Mouse (Mus musculus) MEL (cell line): Measurements from ENCODE around the gene Eif2b4. TPM values are rescaled to one million over a fixed set of nuclear protein-coding genes. Genes with fewer than 3 reads are reported as not detected.

ENCODE experiments used
- DNase-seq: peaks from one replicate; pipeline ENCODE4 v3.0.0; 2011; ENCODE audit warnings: low read depth, low spot score
- H3K27ac ChIP-seq: 2 replicates; pipeline ENCODE4 v1.5.1; 2012; ENCODE audit warnings: low read depth, mild to moderate bottlenecking, control low read depth, low read length, moderate library complexity; ENCODE audit not compliant: control insufficient read depth
- H3K27me3 ChIP-seq, 2 experiments: fragments of 150-350 bp in 1 of 2; sonication (generic) in 1 of 2; 2 replicates each; pipeline ENCODE4 v1.6.1; 2012; ENCODE audit warnings: low read length in 2 of 2, mild to moderate bottlenecking in 2 of 2, improper control_type of control experiment in 1 of 2, moderate library complexity in 1 of 2; ENCODE audit not compliant: insufficient read depth in 2 of 2, control insufficient read depth in 1 of 2
- H3K36me3 ChIP-seq, 2 experiments: 2 replicates each; pipeline ENCODE4 v1.6.1; 2012 to 2014; ENCODE audit warnings: low read length in 2 of 2, improper control_type of control experiment in 1 of 2, inconsistent platforms in 1 of 2, mild to moderate bottlenecking in 1 of 2; ENCODE audit not compliant: insufficient read depth in 2 of 2, control insufficient read depth in 1 of 2
- H3K4me1 ChIP-seq, 2 experiments: fragments of 150-350 bp in 1 of 2; sonication (generic) in 1 of 2; 2 replicates each; pipeline ENCODE4 v1.6.1; 2012; ENCODE audit warnings: low read length in 2 of 2, improper control_type of control experiment in 1 of 2, mild to moderate bottlenecking in 1 of 2; ENCODE audit not compliant: insufficient read depth in 2 of 2, control insufficient read depth in 1 of 2
- H3K4me3 ChIP-seq, 2 experiments: fragments of 150-350 bp in 1 of 2; sonication (generic) in 1 of 2; 2 replicates each; pipeline ENCODE4 v1.5.1; 2012; ENCODE audit warnings: low read depth in 2 of 2, low read length in 2 of 2, mild to moderate bottlenecking in 2 of 2, moderate library complexity in 2 of 2, control low read depth in 1 of 2, improper control_type of control experiment in 1 of 2; ENCODE audit not compliant: control insufficient read depth in 1 of 2, insufficient read depth in 1 of 2
- H3K79me2 ChIP-seq: 2 replicates; pipeline ENCODE4 v1.6.1; 2012; ENCODE audit warnings: mild to moderate bottlenecking, low read length, moderate library complexity; ENCODE audit not compliant: control insufficient read depth, poor library complexity, insufficient read depth
- H3K9ac ChIP-seq: 2 replicates; pipeline ENCODE4 v1.6.1; 2012; ENCODE audit warnings: low read depth, mild to moderate bottlenecking, control low read depth, low read length, moderate library complexity; ENCODE audit not compliant: control insufficient read depth, poor library complexity, severe bottlenecking
- H3K9me3 ChIP-seq: fragments of 150-350 bp; sonication (generic); replicated peaks from 2 replicates; pipeline ENCODE4 v1.6.1; 2012; ENCODE audit warnings: mild to moderate bottlenecking, low read length, improper control_type of control experiment, moderate library complexity; ENCODE audit not compliant: insufficient read depth
- CHD2 ChIP-seq: IDR thresholded peaks from 2 replicates; pipeline ENCODE4 v1.6.1; 2011; ENCODE audit warnings: low read length, improper control_type of control experiment
- CTCF ChIP-seq, 3 experiments: IDR thresholded peaks in 2 of 3; conservative IDR thresholded peaks in 1 of 3; 2 replicates each; pipeline ENCODE4 v1.5.1; 2011 to 2012; ENCODE audit warnings: low read length in 3 of 3, low read depth in 2 of 3, mild to moderate bottlenecking in 2 of 3, improper control_type of control experiment in 1 of 3, inconsistent platforms in 1 of 3, mixed read lengths in 1 of 3, moderate library complexity in 1 of 3; ENCODE audit not compliant: control insufficient read depth in 1 of 3, insufficient read depth in 1 of 3, poor library complexity in 1 of 3, severe bottlenecking in 1 of 3
- ELF1 ChIP-seq: IDR thresholded peaks from 2 replicates; pipeline ENCODE4 v1.6.1; 2014; ENCODE audit warnings: low read depth, mild to moderate bottlenecking, inconsistent platforms, low read length, improper control_type of control experiment, moderate library complexity
- EP300 ChIP-seq, 2 experiments: IDR thresholded peaks; 2 replicates each; pipeline ENCODE4 v1.6.1; 2011; ENCODE audit warnings: improper control_type of control experiment in 2 of 2, low read length in 2 of 2, low read depth in 1 of 2, mild to moderate bottlenecking in 1 of 2
- KAT2A ChIP-seq: conservative IDR thresholded peaks from 2 replicates; pipeline ENCODE4 v1.6.1; 2012; ENCODE audit warnings: low read depth, low read length, improper control_type of control experiment, inconsistent platforms
- MAX ChIP-seq: IDR thresholded peaks from 2 replicates; pipeline ENCODE4 v1.6.1; 2011; ENCODE audit warnings: low read length, improper control_type of control experiment
- MEF2A ChIP-seq: IDR thresholded peaks from 2 replicates; pipeline ENCODE4 v1.6.1; 2014; ENCODE audit warnings: low read depth, mild to moderate bottlenecking, inconsistent platforms, low read length, improper control_type of control experiment; ENCODE audit not compliant: poor library complexity, insufficient replicate concordance, severe bottlenecking; ENCODE audit errors: extremely low read depth
- MXI1 ChIP-seq: IDR thresholded peaks from 2 replicates; pipeline ENCODE4 v1.6.1; 2011; ENCODE audit warnings: mild to moderate bottlenecking, low read depth, low read length, improper control_type of control experiment
- MYB ChIP-seq: IDR thresholded peaks from 2 replicates; pipeline ENCODE4 v1.6.1; 2011; ENCODE audit warnings: mild to moderate bottlenecking, low read depth, low read length, improper control_type of control experiment
- NELFE ChIP-seq: IDR thresholded peaks from 2 replicates; pipeline ENCODE4 v1.6.1; 2011; ENCODE audit warnings: low read depth, low read length, improper control_type of control experiment
- POLR2A ChIP-seq, 2 experiments: IDR thresholded peaks; 2 replicates each; pipeline ENCODE4 v1.6.1; 2011 to 2012; ENCODE audit warnings: low read length in 2 of 2, mild to moderate bottlenecking in 2 of 2, control low read depth in 1 of 2, improper control_type of control experiment in 1 of 2, low read depth in 1 of 2, moderate library complexity in 1 of 2; ENCODE audit not compliant: control insufficient read depth in 1 of 2, insufficient read depth in 1 of 2, poor library complexity in 1 of 2
- POLR2AphosphoS2 ChIP-seq: IDR thresholded peaks from 2 replicates; pipeline ENCODE4 v1.6.1; 2011; ENCODE audit warnings: low read length, improper control_type of control experiment
- POLR2AphosphoS5 ChIP-seq: IDR thresholded peaks from 2 replicates; pipeline ENCODE4 v1.6.1; 2012; ENCODE audit warnings: low read depth, borderline replicate concordance, mild to moderate bottlenecking, inconsistent platforms, low read length, moderate library complexity, mixed read lengths
- RAD21 ChIP-seq: IDR thresholded peaks from 2 replicates; pipeline ENCODE4 v1.6.1; 2011; ENCODE audit warnings: mild to moderate bottlenecking, low read depth, low read length, improper control_type of control experiment
- RCOR1 ChIP-seq: IDR thresholded peaks from 2 replicates; pipeline ENCODE4 v1.6.1; 2012; ENCODE audit warnings: low read depth, mild to moderate bottlenecking, inconsistent platforms, low read length, improper control_type of control experiment
- SMC3 ChIP-seq: IDR thresholded peaks from 2 replicates; pipeline ENCODE4 v1.6.1; 2011; ENCODE audit warnings: low read depth, low read length, improper control_type of control experiment
- TBP ChIP-seq: IDR thresholded peaks from 2 replicates; pipeline ENCODE4 v1.8.0; 2011; ENCODE audit warnings: low read depth, low read length, improper control_type of control experiment
- UBTF ChIP-seq: IDR thresholded peaks from 2 replicates; pipeline ENCODE4 v1.6.1; 2012; ENCODE audit warnings: low read depth, mild to moderate bottlenecking, inconsistent platforms, low read length, improper control_type of control experiment, moderate library complexity, borderline replicate concordance; ENCODE audit not compliant: insufficient read depth
- ZC3H11A ChIP-seq: IDR thresholded peaks from 2 replicates; pipeline ENCODE4 v1.6.1; 2012; ENCODE audit warnings: low read depth, mild to moderate bottlenecking, inconsistent platforms, low read length, improper control_type of control experiment
- polyA plus RNA-seq, 2 experiments: library from polyadenylated mRNA; stranded (reverse) in 1 of 2; unstranded in 1 of 2; fragments of >175 nt in 1 of 2; fragments of >200 nt in 1 of 2; gene quantifications; 2 replicates each; pipeline versions ENCODE4 v1.2.1 to v1.2.4; 2012; ENCODE audit warnings: low replicate concordance in 2 of 2, low read depth in 1 of 2; ENCODE audit not compliant: insufficient read length in 2 of 2, insufficient read depth in 1 of 2, missing spikeins in 1 of 2
- total RNA-seq: library from RNA; depleted of rRNA; stranded (reverse); fragments of 300-350 nt; gene quantifications from 2 replicates; pipeline ENCODE4 v1.2.3, GENCODE M21; 2012

Eif2b4 gene
- total and polyA plus RNA-seq, 3 experiments, result 151 to 282 TPM; not detected in 1

DNA sequence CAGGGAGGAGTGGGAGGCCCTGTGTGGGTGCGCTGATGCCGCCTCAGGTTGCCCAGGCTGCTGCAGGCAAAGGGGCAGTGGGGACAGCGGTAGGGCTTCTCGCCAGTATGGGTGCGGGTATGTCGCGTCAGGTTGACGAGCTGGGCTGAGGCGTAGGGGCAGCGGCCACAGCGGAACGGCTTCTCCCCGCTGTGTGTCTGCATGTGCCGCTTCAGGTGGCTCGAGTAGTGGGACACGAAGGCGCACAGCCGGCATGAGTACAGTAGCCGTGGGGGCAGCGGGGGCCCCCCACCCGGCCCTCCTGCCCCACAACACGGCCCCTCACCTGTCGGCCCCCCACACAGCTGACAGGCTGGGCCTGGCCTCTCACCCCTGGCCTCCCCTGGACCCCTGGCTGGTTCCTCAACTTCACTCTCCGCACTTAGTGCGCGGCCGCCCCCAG, 7.1 kb upstream of the Eif2b4 start:
- Histone ChIP-seq H3K36me3 (peaks cover 8 to 14% of the 10 kb centered on the region in 2 experiments), H3K79me2 (peaks cover 12% of the 10 kb centered on the region), H3K9me3 (no peaks in the 10 kb centered on the region), H3K4me3 (no peak overlapping the region), H3K9ac (peak overlapping the region; percentile 87; the same call in 1 of the 2 replicates), H3K27ac (no peak overlapping the region), H3K27me3 (no peaks in the 10 kb centered on the region), H3K4me1 (no peaks in the 10 kb centered on the region; a peak in 1 of 4 replicates)
- DNase-seq, result no peak
- no peak for TF ChIP-seq ELF1
- peak; percentile 84; the same call in 1 of the 2 replicates for TF ChIP-seq POLR2AphosphoS5

DNA sequence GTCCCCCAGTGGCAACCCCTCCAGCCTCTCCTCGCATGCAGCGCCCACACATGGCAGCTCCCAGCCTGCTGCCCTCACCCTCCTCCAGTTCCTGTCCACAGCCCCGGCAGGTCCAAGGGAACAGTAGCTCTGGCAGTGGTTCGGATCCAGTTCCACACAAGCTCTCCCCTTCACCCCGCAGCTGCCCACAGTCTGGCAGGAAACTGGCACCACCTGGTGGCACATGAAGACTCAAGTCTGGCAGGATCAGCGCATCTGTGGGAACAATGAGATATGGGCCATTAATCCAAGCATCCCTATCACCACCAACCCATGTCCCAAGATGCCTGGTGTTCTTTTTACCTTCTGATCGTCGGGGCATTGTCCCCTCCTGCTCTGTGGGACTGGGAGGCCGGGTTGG, 6.7 kb upstream of the Eif2b4 start:
- no peak overlapping the region for H3K27ac ChIP-seq
- H3K9ac ChIP-seq, result no peak overlapping the region
- no peak overlapping the region for H3K4me3 ChIP-seq
- H3K27me3 ChIP-seq, result no peaks in the 10 kb centered on the region
- peaks cover 11% of the 10 kb centered on the region for H3K79me2 ChIP-seq
- DNase-seq, result no peak
- peaks cover 8 to 11% of the 10 kb centered on the region in 2 experiments for H3K36me3 ChIP-seq
- no peaks in the 10 kb centered on the region; a peak in 1 of 4 replicates for H3K4me1 ChIP-seq
- H3K9me3 ChIP-seq, result no peaks in the 10 kb centered on the region
- peak; percentile 33 for TF ChIP-seq SMC3
- TF ChIP-seq RAD21, result peak; percentile 4
- 0 out of 2 replicates have a peak, but pooled peaks have one; percentile 29 for TF ChIP-seq POLR2AphosphoS2
- no peak for TF ChIP-seq MAX
- TF ChIP-seq POLR2A (IDR thresholded peaks at IDR 0.05; ENCODE audit: control insufficient read depth in 1 of 2, insufficient read depth in 1 of 2, low read depth in 1 of 2, low read length in 2 of 2, poor library complexity in 1 of 2), result peak; percentile 0 to 30; a peak in 2 of 4 replicates
- peak in 2 of 3 experiments; percentile 32 to 36; a peak in 3 of 6 replicates for TF ChIP-seq CTCF (IDR thresholded peaks at IDR 0.05 in 2 of 3, conservative IDR thresholded peaks at IDR 0.05 in 1 of 3; ENCODE audit: control insufficient read depth in 1 of 3, insufficient read depth in 1 of 3, low read depth in 2 of 3, low read length in 3 of 3, poor library complexity in 1 of 3, severe bottlenecking in 1 of 3)

DNA sequence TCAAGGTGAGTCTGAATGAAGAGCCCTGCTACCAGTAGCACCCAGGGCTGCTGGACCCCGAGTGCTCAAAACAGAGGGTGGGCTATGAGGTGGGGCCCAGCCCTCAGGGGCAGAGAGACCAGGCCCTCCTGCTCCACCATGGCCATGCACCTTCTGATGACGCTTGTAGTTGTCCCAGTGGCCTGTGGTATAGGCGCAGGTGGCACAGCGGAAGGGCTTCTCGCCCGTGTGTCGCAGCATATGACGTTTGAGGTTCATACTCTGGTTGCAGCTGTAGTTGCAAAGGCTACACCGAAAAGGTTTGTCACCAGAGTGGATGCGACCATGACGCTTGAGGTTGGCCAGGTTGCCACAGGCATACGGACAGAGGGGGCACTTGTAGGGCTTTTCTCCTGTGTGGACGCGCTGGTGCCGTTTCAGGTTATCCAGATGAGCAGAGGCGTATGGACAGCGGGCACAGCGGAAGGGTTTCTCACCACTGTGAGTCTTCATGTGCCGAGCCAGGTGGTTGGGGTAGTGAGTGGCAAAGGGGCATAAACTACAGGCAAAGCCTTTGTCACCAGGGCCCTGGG, 6.2 kb upstream of the Eif2b4 start:
- no peaks in the 10 kb centered on the region for H3K9me3 ChIP-seq
- no peak for DNase-seq
- H3K27me3 ChIP-seq, result no peaks in the 10 kb centered on the region
- no peak overlapping the region for H3K9ac ChIP-seq
- H3K27ac ChIP-seq, result no peak overlapping the region
- no peaks in the 10 kb centered on the region; a peak in 1 of 4 replicates for H3K4me1 ChIP-seq
- H3K4me3 ChIP-seq, result no peak overlapping the region
- no peak for TF ChIP-seq UBTF
- no peak for TF ChIP-seq RAD21
- no peak for TF ChIP-seq MXI1
- TF ChIP-seq ZC3H11A, result no peak
- no peak for TF ChIP-seq RCOR1
- TF ChIP-seq POLR2AphosphoS2, result peak; percentile 2; the same call in 1 of the 2 replicates
- no peak for TF ChIP-seq MEF2A
- TF ChIP-seq KAT2A, result no peak
- no peak for TF ChIP-seq TBP
- TF ChIP-seq NELFE, result no peak
- no peak for TF ChIP-seq EP300 (IDR thresholded peaks at IDR 0.05; ENCODE audit: low read depth in 1 of 2, low read length in 2 of 2)
- peak; percentile 18 to 43; a peak in 1 of 4 replicates for TF ChIP-seq POLR2A (IDR thresholded peaks at IDR 0.05; ENCODE audit: control insufficient read depth in 1 of 2, insufficient read depth in 1 of 2, low read depth in 1 of 2, low read length in 2 of 2, poor library complexity in 1 of 2)
- no peak for TF ChIP-seq MYB
- no peak for TF ChIP-seq CHD2
- no peak for TF ChIP-seq MAX
- TF ChIP-seq, all 39 proteins: peak for 2
- H3K36me3 ChIP-seq, result peaks cover 9 to 10% of the 10 kb centered on the region in 2 experiments
- peaks cover 13% of the 10 kb centered on the region for H3K79me2 ChIP-seq
